Mouse (Mus musculus) lung, embryonic 15.5 days (tissue): ENCODE data around the gene Pax5. TPM values are rescaled to one million over a fixed set of nuclear protein-coding genes. Genes with fewer than 3 reads are reported as not detected.

Source experiments
- ATAC-seq: fragments of 200-750 bp; cut with Nextera tagmentation; 2 replicates; pipeline ENCODE4 v1.8.0; 2017; ENCODE audit warnings: moderate number of reproducible peaks, borderline replicate concordance; ENCODE audit not compliant: low FRiP score, low TSS enrichment; ENCODE audit errors: extremely low read depth
- H3K27ac ChIP-seq: fragments of 300-500 bp; sonication (generic); 2 replicates; pipeline ENCODE4 v1.5.1; 2015; ENCODE audit warnings: moderate library complexity, mild to moderate bottlenecking, inconsistent platforms
- H3K27me3 ChIP-seq: fragments of 300-500 bp; sonication (generic); 2 replicates; pipeline ENCODE4 v1.6.1; 2015; ENCODE audit warnings: inconsistent platforms
- H3K36me3 ChIP-seq: fragments of 300-500 bp; sonication (generic); 2 replicates; pipeline ENCODE4 v1.6.1; 2015; ENCODE audit warnings: inconsistent platforms
- H3K4me1 ChIP-seq: fragments of 300-500 bp; sonication (generic); 2 replicates; pipeline ENCODE4 v1.6.1; 2015; ENCODE audit warnings: inconsistent platforms
- H3K4me2 ChIP-seq: fragments of 300-500 bp; sonication (generic); 2 replicates; pipeline ENCODE4 v1.6.1; 2015; ENCODE audit warnings: inconsistent platforms, mild to moderate bottlenecking, moderate library complexity
- H3K4me3 ChIP-seq: fragments of 300-500 bp; sonication (generic); 2 replicates; pipeline ENCODE4 v1.5.1; 2015; ENCODE audit warnings: mild to moderate bottlenecking, inconsistent platforms
- H3K9ac ChIP-seq: fragments of 300-500 bp; sonication (generic); 2 replicates; pipeline ENCODE4 v1.6.1; 2015; ENCODE audit warnings: inconsistent platforms
- H3K9me3 ChIP-seq: fragments of 300-500 bp; sonication (generic); 2 replicates; pipeline ENCODE4 v1.6.1; 2016; ENCODE audit warnings: inconsistent platforms
- WGBS: fragments of 180-500 bp; shearing (Covaris S2); methylation state at CpG from one replicate; pipeline ENCODE4 v1.1.7; 2015; 5-methylcytosine and 5-hydroxymethylcytosine counted together
- polyA plus RNA-seq: library from polyadenylated mRNA; unstranded; fragments of >200 nt; fragmentation: Nextera tagmentation; extraction: Ambion mirVana; gene quantifications from 2 replicates; pipeline ENCODE4 v1.2.1, GENCODE M21; 2015

The Pax5 gene
- polyA plus RNA-seq, 1 experiment from 2014 or later: not detected

DNA sequence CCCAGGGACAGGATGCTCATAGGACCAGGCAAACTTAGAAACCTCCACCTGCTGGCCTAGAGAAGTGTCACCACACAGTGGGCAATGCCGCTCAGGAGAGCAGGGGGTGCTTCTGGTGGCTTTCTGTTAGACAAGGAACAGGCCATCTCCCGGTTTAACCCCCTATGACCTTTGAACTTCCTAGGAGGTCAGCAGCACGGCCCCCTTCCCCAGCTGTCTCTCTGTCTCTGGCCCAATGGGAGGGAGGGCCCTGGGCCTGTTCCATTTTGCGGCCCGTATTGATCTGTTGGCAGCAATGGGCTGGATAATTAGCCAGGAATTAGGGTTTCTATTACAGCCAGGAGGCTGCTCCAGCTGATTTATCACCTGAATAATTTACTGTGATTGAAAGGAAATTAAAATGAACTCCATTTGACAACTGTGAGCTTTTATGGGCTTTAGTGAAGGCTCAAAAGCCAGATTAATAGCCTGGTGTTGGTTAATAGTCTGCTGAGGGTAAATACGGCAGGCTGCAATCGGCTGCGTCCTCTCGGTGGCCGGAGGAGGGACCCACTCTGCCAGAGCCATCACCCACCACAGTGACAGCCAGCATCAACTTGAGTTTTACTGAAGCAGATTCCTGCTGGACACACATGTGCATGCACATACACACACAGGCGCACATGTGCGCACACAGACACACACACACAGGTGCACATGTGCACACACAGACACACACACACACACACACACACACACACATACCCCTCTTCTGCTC lies 68.3 kb downstream of the Pax5 start:
- Histone ChIP-seq H3K9me3 (no peaks in the 10 kb centered on the region), H3K4me2 (no peak overlapping the region), H3K27ac (no peak overlapping the region), H3K4me3 (no peak overlapping the region), H3K9ac (no peak overlapping the region), H3K36me3 (no peaks in the 10 kb centered on the region), H3K27me3 (no peaks in the 10 kb centered on the region), H3K4me1 (no peaks in the 10 kb centered on the region)
- 61% methylated on average over 12 of the region's 12 CpGs for WGBS
- ATAC-seq: no peak

DNA sequence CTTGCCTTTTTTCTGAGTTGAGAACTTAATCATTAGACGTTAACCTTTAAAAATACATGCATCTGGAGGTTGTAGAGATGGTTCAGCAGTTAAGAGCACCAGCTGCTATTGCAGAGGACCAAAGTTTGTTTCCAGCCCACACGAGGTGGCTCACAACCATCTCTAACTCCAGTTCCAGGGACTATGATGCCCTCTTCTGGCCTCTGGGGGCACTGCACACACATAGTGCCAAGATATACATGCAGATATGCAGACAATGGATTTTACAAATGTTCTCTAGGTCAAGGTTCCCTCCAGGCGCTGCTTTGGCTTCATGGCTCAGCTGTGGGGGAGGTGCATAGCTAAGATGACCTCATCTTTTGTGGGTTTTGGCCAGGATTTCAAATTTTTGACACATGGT lies 74.7 kb downstream of the Pax5 start:
- Histone ChIP-seq H3K36me3 (no peaks in the 10 kb centered on the region), H3K27ac (no peak overlapping the region), H3K4me2 (no peak overlapping the region), H3K4me1 (0 out of 2 replicates have a peak, but pooled peaks cover 7% of the 10 kb centered on the region), H3K4me3 (no peak overlapping the region), H3K27me3 (no peaks in the 10 kb centered on the region), H3K9me3 (no peaks in the 10 kb centered on the region), H3K9ac (no peak overlapping the region)
- ATAC-seq: no peak
- WGBS: 70% methylated on average over 3 of the region's 3 CpGs

DNA sequence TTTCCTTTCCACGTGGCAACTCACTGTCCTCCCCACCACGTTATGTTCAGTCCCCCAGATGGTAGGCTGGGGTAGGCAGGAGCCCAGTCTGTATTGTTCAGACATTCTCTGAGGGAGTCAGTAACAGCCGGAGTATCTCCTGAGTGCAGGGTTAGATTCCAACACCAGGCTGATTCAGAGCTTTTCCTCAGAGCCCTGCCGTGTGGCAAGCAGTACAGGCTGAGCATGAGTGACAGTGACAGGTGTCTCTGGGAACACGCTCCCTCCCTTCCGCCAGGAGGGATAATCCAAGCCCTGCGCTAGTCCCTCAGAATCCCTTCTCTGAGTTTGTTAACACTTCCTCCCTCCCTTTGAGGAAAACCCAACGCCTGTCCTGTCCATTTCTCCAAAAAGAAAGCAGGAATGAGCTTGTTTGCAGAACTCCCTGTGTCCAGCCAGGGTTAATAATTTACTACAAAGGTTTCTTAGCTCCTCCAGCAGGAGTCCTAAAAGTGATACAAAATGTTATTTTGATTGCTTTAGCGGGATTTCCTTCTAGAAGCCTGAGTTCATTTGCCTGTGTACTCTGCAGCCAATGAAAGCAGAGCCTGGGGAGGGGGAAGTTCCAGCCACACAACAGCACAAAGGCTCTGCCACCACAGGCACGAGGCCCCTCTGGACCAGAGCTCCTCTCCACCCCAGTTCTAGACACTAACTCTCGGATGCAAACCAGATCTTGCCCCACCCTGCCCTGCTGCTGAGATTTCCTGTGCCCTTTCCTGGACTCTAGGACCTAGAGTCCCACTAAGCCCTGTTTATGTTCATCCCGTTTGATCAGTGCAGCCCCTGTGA lies 76.4 kb downstream of the Pax5 start:
- peak overlapping the region; percentile 8; the same call in 1 of the 2 replicates for H3K4me2 ChIP-seq
- H3K9ac ChIP-seq: no peak overlapping the region
- no peaks in the 10 kb centered on the region for H3K27me3 ChIP-seq
- 10% methylated on average over 12 of the region's 12 CpGs for WGBS
- H3K9me3 ChIP-seq: no peaks in the 10 kb centered on the region
- ATAC-seq: no peak
- 0 out of 2 replicates have a peak, but pooled peaks cover 7% of the 10 kb centered on the region for H3K4me1 ChIP-seq
- no peaks in the 10 kb centered on the region for H3K36me3 ChIP-seq
- H3K4me3 ChIP-seq: no peak overlapping the region
- no peak overlapping the region for H3K27ac ChIP-seq

- Histone ChIP-seq H3K36me3 (no peaks in the 10 kb centered on the region), H3K4me1 (0 out of 2 replicates have a peak, but pooled peaks cover 7% of the 10 kb centered on the region), H3K4me3 (no peak overlapping the region), H3K4me2 (no peak overlapping the region), H3K27me3 (no peaks in the 10 kb centered on the region), H3K27ac (no peak overlapping the region), H3K9me3 (no peaks in the 10 kb centered on the region), H3K9ac (no peak overlapping the region)
- 58% methylated on average over 6 of the region's 6 CpGs for WGBS
- ATAC-seq: no peak
Observed at GRCm38 (mm10) chr4:44630059-44630458, 80.2 kb downstream of the Pax5 start.

DNA sequence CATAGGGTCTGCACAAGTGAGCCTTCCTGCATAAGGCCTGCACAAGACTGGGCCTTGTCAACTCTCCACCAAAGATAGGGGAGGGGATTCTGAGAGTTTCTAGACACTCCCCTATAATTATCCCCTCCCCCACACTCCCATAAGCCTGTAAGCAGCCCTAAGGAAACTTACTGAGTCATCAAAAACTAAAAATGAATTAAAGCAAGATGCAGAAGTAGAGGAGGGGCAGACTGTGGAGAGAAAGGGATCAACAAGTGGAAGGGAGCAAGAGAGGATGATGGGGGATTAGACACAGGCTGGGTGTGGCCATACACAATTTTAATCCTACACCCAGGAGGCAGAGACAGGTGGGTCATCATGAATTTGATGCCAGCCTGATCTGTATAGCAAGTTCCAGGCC lies 82.4 kb downstream of the Pax5 start:
- no peak overlapping the region for H3K27ac ChIP-seq
- H3K4me3 ChIP-seq: no peak overlapping the region
- H3K27me3 ChIP-seq: no peaks in the 10 kb centered on the region
- H3K9me3 ChIP-seq: no peaks in the 10 kb centered on the region
- H3K4me2 ChIP-seq: no peak overlapping the region
- no peaks in the 10 kb centered on the region for H3K4me1 ChIP-seq
- ATAC-seq: no peak
- no peaks in the 10 kb centered on the region for H3K36me3 ChIP-seq
- H3K9ac ChIP-seq: no peak overlapping the region

GRCm38 (mm10) chr4:44625108-44625424 lies 85.2 kb downstream of the Pax5 start:
- Histone ChIP-seq H3K27ac (no peak overlapping the region), H3K4me1 (no peaks in the 10 kb centered on the region), H3K27me3 (no peaks in the 10 kb centered on the region), H3K36me3 (no peaks in the 10 kb centered on the region), H3K9ac (no peak overlapping the region), H3K9me3 (no peaks in the 10 kb centered on the region), H3K4me2 (no peak overlapping the region), H3K4me3 (no peak overlapping the region)
- ATAC-seq: no peak
- 66% methylated on average over 6 of the region's 6 CpGs for WGBS

GRCm38 (mm10) chr4:44624232-44625107 lies 85.8 kb downstream of the Pax5 start:
- H3K9me3 ChIP-seq: no peaks in the 10 kb centered on the region
- H3K9ac ChIP-seq: no peak overlapping the region
- no peak overlapping the region for H3K4me2 ChIP-seq
- no peak overlapping the region for H3K4me3 ChIP-seq
- no peaks in the 10 kb centered on the region for H3K27me3 ChIP-seq
- no peaks in the 10 kb centered on the region for H3K36me3 ChIP-seq
- ATAC-seq: no peak
- H3K4me1 ChIP-seq: no peaks in the 10 kb centered on the region
- no peak overlapping the region for H3K27ac ChIP-seq
- 76% methylated on average over 12 of the region's 12 CpGs for WGBS

DNA sequence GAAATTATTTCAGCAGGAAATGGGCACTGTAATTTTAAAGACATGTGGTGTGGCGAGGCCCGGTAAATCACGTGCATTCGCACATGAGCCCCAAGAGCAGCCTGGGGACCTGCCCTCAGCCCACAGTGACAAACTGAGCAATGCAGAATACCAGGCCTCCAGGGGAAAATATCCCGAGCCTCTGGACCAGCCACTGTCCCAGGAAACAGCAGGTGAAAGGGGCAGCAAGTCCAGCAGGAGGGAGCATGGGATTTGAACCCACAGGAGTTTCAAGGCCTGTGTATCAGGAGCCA lies 86.9 kb downstream of the Pax5 start:
- no peak for ATAC-seq
- Histone ChIP-seq H3K9ac (no peak overlapping the region), H3K4me2 (no peak overlapping the region), H3K4me3 (no peak overlapping the region), H3K27ac (no peak overlapping the region), H3K9me3 (no peaks in the 10 kb centered on the region), H3K27me3 (no peaks in the 10 kb centered on the region), H3K4me1 (no peaks in the 10 kb centered on the region), H3K36me3 (no peaks in the 10 kb centered on the region)
- WGBS: 72% methylated on average over 5 of the region's 5 CpGs

DNA sequence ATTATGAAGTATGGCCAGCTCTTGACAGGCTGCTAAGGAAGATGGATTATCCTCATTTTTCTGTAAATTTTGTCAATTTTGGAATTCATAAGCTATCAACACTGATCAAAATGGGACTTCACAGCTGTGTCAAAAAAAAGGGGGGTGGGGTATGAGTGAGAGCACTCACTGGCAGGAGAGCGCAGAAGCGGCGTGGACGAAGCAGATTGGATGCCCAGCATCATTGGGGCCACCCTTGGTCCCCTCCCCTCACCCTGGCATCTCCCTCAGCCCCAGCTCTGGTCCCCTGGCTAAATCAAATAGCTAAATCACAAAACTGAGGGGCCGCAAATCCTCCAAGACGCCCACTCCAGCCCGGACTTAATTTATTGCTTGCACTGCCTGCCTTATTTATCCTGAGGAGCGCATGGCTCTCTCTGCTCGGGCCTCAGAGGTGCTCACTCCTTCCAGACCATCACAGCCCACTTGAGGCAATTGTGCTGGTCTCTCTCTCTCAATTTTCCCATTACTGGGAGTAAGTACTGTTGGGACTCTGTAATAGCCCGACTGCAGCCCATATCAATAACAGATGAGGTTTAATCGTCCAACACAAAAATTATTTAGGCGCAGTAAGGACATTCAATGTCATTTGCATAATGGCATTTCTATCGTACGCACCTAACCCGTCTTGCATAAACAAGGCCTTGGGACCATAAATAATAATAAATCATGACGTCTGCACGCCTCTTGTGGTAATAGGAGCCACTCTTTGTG lies 87.4 kb downstream of the Pax5 start:
- ATAC-seq: no peak
- WGBS: 74% methylated on average over 17 of the region's 17 CpGs
- Histone ChIP-seq H3K4me3 (no peak overlapping the region), H3K4me1 (no peaks in the 10 kb centered on the region), H3K36me3 (no peaks in the 10 kb centered on the region), H3K9me3 (no peaks in the 10 kb centered on the region), H3K27ac (no peak overlapping the region), H3K9ac (no peak overlapping the region), H3K27me3 (no peaks in the 10 kb centered on the region), H3K4me2 (no peak overlapping the region)

DNA sequence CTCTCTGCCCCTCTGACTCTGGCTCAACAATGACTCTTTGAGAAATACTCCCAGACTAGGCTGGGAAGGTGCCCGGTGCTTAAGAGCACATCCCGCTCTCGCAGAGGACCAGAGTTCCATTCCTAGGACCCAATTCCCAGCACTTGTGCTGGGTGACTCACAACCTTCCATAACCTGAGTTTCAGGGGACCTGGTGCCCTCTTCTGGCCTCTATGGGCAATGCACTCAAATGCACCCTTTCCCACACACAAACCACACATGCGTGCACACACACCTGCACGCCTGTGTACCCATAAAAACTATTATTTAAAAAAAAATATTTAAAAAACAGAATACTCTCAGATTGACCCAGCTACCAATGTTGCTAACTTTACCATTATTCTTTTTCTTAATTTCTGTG lies 90.0 kb downstream of the Pax5 start:
- H3K4me2 ChIP-seq: no peak overlapping the region
- 96% methylated on average over 5 of the region's 5 CpGs for WGBS
- no peak overlapping the region for H3K4me3 ChIP-seq
- H3K27ac ChIP-seq: no peak overlapping the region
- no peaks in the 10 kb centered on the region for H3K9me3 ChIP-seq
- H3K4me1 ChIP-seq: no peaks in the 10 kb centered on the region
- H3K36me3 ChIP-seq: no peaks in the 10 kb centered on the region
- H3K27me3 ChIP-seq: no peaks in the 10 kb centered on the region
- no peak for ATAC-seq
- no peak overlapping the region for H3K9ac ChIP-seq

- no peak for ATAC-seq
- H3K4me3 ChIP-seq: no peak overlapping the region
- no peak overlapping the region for H3K4me2 ChIP-seq
- H3K4me1 ChIP-seq: no peaks in the 10 kb centered on the region
- WGBS: 85% methylated on average over 8 of the region's 8 CpGs
- no peaks in the 10 kb centered on the region for H3K9me3 ChIP-seq
- no peak overlapping the region for H3K9ac ChIP-seq
- no peaks in the 10 kb centered on the region for H3K36me3 ChIP-seq
- H3K27ac ChIP-seq: no peak overlapping the region
- no peaks in the 10 kb centered on the region for H3K27me3 ChIP-seq
Observed at GRCm38 (mm10) chr4:44614066-44614667, 96.1 kb downstream of the Pax5 start.
